Mouse (Mus musculus) limb, embryonic 15.5 days (tissue): Measurements from ENCODE around the gene Tnni3. TPM values are rescaled to one million over a fixed set of nuclear protein-coding genes. Genes with fewer than 3 reads are reported as not detected.

Experiments used
- ATAC-seq: fragments of 200-750 bp; cut with Nextera tagmentation; 2 replicates; pipeline ENCODE4 v1.8.0; 2017; ENCODE audit warnings: low read depth, moderate TSS enrichment; ENCODE audit not compliant: insufficient number of reproducible peaks, low FRiP score, low TSS enrichment
- H3K27ac ChIP-seq: fragments of 300-500 bp; sonication (generic); 2 replicates; pipeline ENCODE4 v1.5.1; 2015; ENCODE audit warnings: moderate library complexity, mild to moderate bottlenecking, inconsistent platforms
- H3K27me3 ChIP-seq: fragments of 300-500 bp; sonication (generic); 2 replicates; pipeline ENCODE4 v1.6.1; 2015; ENCODE audit warnings: inconsistent platforms
- H3K36me3 ChIP-seq: fragments of 300-500 bp; sonication (generic); 2 replicates; pipeline ENCODE4 v1.6.1; 2015; ENCODE audit warnings: inconsistent platforms
- H3K4me1 ChIP-seq: fragments of 300-500 bp; sonication (generic); 2 replicates; pipeline ENCODE4 v1.6.1; 2015; ENCODE audit warnings: inconsistent platforms
- H3K4me2 ChIP-seq: fragments of 300-500 bp; sonication (generic); 2 replicates; pipeline ENCODE4 v1.6.1; 2015; ENCODE audit warnings: mild to moderate bottlenecking, inconsistent platforms
- H3K4me3 ChIP-seq: fragments of 300-500 bp; sonication (generic); 2 replicates; pipeline ENCODE4 v1.5.1; 2015; ENCODE audit warnings: mild to moderate bottlenecking, inconsistent platforms
- H3K9ac ChIP-seq: fragments of 300-500 bp; sonication (generic); 2 replicates; pipeline ENCODE4 v1.6.1; 2015; ENCODE audit warnings: inconsistent platforms
- H3K9me3 ChIP-seq: fragments of 300-500 bp; sonication (generic); 2 replicates; pipeline ENCODE4 v1.6.1; 2016; ENCODE audit warnings: inconsistent platforms
- WGBS: fragments of 180-500 bp; shearing (Covaris S2); methylation state at CpG from one replicate; pipeline ENCODE4 v1.1.7; 2015; 5-methylcytosine and 5-hydroxymethylcytosine counted together
- polyA plus RNA-seq: library from polyadenylated mRNA; unstranded; fragments of >200 nt; fragmentation: Nextera tagmentation; extraction: Ambion mirVana; gene quantifications from 2 replicates; pipeline ENCODE4 v1.2.1, GENCODE M21; 2015

Gene Tnni3
- polyA plus RNA-seq, 1 experiment from 2014 or later, result 4.7 TPM

GRCm38 (mm10) chr7:4503100-4503499, 20.9 kb downstream of the Tnni3 start:
- Histone ChIP-seq H3K4me3 (no peak overlapping the region), H3K9me3 (no peaks in the 10 kb centered on the region), H3K4me2 (no peak overlapping the region), H3K4me1 (peaks cover 27% of the 10 kb centered on the region), H3K9ac (no peak overlapping the region), H3K36me3 (0 out of 2 replicates have a peak, but pooled peaks cover 2% of the 10 kb centered on the region), H3K27ac (peak overlapping the region; percentile 50; the same call in 1 of the 2 replicates), H3K27me3 (no peaks in the 10 kb centered on the region)
- no peak for ATAC-seq
- WGBS, result 80% methylated on average over 4 of the region's 4 CpGs

DNA sequence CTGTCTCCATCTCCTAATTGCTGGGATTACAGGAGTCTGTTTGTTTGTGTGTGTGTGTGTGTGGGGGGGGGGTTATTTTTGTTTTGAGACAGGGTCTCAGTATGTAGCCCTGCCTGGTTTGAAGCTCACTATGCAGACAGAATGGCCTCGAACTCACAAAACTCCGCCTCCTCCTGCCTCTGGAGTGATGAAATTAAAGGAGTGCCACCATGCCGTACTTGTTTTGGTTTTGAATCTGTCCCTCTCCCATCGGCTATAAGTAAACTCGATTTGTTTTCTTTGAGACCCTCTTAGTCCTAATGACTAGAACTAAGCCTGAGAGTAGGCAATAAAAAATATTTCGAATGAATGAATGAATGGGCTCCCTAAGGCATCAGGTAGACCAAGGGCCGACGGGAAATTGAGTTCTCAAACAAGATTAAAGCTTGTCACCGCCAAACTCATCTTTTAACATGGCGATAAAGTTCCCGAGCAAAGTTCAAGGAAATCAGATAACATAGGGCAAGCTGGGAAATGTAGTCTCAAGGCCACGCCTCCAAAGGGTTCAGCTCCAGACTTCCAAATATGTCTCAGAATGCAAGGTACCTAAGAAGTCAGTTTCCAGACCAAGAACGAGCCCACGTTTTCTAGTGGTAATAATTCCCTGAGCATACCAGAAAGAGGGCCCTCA, 21.5 kb downstream of the Tnni3 start:
- no peak for ATAC-seq
- peaks cover 29% of the 10 kb centered on the region for H3K4me1 ChIP-seq
- H3K36me3 ChIP-seq, result 0 out of 2 replicates have a peak, but pooled peaks cover 2% of the 10 kb centered on the region
- no peaks in the 10 kb centered on the region for H3K27me3 ChIP-seq
- peak overlapping the region; percentile 50 for H3K27ac ChIP-seq
- no peak overlapping the region for H3K9ac ChIP-seq
- peak overlapping the region; percentile 88 for H3K4me3 ChIP-seq
- no peaks in the 10 kb centered on the region for H3K9me3 ChIP-seq
- H3K4me2 ChIP-seq, result peak overlapping the region; percentile 67
- 9% methylated on average over 14 of the region's 14 CpGs for WGBS

GRCm38 (mm10) chr7:4501558-4502397, 22.3 kb downstream of the Tnni3 start, which contains the start of gene Ppp1r12c:
Gene Ppp1r12c, minus strand, starts transcription at chr7:4501680.
- peak; percentile 88 for ATAC-seq
- WGBS, result under 1% methylated on average over 61 of the region's 62 CpGs
- Histone ChIP-seq H3K9ac (peak within 1 kb of the TSS; percentile 86), H3K4me1 (peaks cover 29% of the 10 kb centered on the region), H3K4me2 (peak within 1 kb of the TSS; percentile 67), H3K4me3 (peak within 1 kb of the TSS; percentile 88), H3K36me3 (peaks cover 8% of the 10 kb centered on the region; the same call in 1 of the 2 replicates), H3K9me3 (no peaks in the 10 kb centered on the region), H3K27ac (peak within 1 kb of the TSS; percentile 88), H3K27me3 (no peaks in the 10 kb centered on the region)

DNA sequence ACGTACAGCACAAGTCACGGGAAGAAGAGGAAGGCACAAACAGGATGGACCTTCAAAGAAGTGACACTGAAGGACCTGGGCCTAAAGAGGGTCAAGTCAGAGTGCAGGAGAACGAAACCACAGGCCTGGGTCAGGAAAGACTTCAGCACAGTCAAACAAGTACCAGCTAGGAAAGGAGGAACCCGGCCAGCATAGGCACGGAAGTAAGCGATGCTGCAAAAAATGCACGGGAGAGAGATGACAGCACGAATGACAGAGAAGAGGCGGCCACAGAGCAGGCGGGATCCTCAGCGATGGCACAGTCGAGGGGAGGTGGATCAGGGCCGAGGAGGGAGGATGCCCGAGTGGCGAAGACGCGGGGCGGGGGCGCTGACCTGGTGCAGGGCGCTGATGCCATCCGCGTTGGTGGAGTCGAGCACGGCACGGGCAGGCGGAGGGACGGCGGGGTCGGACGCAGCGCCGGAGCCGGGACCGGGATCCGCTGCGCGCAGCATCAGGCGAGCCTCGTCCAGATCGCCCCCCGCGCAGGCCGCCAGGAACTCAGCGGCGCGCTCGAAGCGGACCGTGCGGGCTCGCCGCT, 23.0 kb downstream of the Tnni3 start:
- Histone ChIP-seq H3K4me2 (peak overlapping the region; percentile 67), H3K4me3 (peak overlapping the region; percentile 88), H3K9me3 (no peaks in the 10 kb centered on the region), H3K9ac (peak overlapping the region; percentile 86), H3K27me3 (no peaks in the 10 kb centered on the region), H3K4me1 (peaks cover 29% of the 10 kb centered on the region), H3K27ac (peak overlapping the region; percentile 88), H3K36me3 (peaks cover 16% of the 10 kb centered on the region; the same call in 1 of the 2 replicates)
- WGBS, result under 1% methylated on average over 51 of the region's 52 CpGs
- 0 out of 2 replicates have a peak, but pooled peaks have one; percentile 12 for ATAC-seq

DNA sequence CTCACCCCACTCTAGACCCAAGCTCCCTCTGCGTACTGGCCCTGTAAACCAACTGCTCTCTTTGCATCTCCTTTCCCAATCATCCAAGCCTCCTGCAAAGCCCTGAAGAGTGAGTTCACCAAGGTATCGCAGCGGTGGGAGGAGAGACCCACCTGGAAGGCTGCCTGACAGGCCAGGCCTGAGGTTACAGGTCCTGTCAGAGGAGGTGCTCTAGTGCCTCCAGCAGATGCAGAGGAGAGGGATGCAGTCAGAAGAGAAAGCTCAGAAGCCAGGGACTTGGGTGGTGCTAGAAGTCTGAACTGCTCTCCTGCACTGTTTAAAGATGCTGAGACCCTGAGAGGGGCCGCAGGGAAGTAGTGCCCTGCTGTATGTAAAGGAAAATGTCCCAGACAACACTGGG, 25.0 kb downstream of the Tnni3 start:
- Histone ChIP-seq H3K27ac (peak overlapping the region; percentile 48), H3K36me3 (peaks cover 28% of the 10 kb centered on the region), H3K4me1 (peaks cover 29% of the 10 kb centered on the region), H3K27me3 (no peaks in the 10 kb centered on the region), H3K9ac (0 out of 2 replicates have a peak overlapping the region, but pooled peaks have one; percentile 10), H3K4me3 (peak overlapping the region; percentile 5; the same call in 1 of the 2 replicates), H3K4me2 (peak overlapping the region; percentile 67; the same call in 1 of the 2 replicates), H3K9me3 (no peaks in the 10 kb centered on the region)
- WGBS, result 86% methylated on average over 4 of the region's 4 CpGs
- no peak for ATAC-seq

DNA sequence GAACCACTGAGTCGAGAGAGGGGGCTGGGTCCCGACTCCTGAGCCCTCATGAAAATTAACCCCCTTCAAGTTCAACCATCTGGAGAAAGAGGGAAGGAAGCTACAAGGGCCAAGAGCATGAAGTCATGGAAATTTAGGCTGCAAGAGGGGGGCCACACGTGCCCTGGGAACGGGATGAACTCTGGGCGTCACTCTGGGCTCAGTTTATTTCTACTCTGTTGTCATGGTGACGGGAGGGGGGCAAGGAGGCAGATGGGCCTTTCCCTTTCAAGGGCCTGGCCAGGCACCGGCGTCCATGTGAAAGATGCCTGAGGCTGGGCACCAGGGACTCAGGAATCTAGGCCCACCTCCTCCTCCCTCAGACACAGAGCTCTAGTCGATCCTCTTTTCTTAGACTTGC, 25.8 kb downstream of the Tnni3 start:
- Histone ChIP-seq H3K36me3 (peaks cover 29% of the 10 kb centered on the region), H3K27ac (peak overlapping the region; percentile 48; the same call in 1 of the 2 replicates), H3K4me2 (peak overlapping the region; percentile 17), H3K27me3 (no peaks in the 10 kb centered on the region), H3K9me3 (no peaks in the 10 kb centered on the region), H3K9ac (no peak overlapping the region), H3K4me3 (no peak overlapping the region), H3K4me1 (peaks cover 29% of the 10 kb centered on the region)
- WGBS, result 14% methylated on average over 9 of the region's 9 CpGs
- ATAC-seq, result peak; percentile 61

- H3K4me3 ChIP-seq, result no peak overlapping the region
- H3K4me2 ChIP-seq, result no peak overlapping the region
- no peak overlapping the region for H3K27ac ChIP-seq
- H3K9me3 ChIP-seq, result no peaks in the 10 kb centered on the region
- no peak for ATAC-seq
- no peaks in the 10 kb centered on the region for H3K27me3 ChIP-seq
- H3K4me1 ChIP-seq, result peaks cover 37% of the 10 kb centered on the region
- peaks cover 36% of the 10 kb centered on the region for H3K36me3 ChIP-seq
- H3K9ac ChIP-seq, result no peak overlapping the region
- WGBS, result 89% methylated on average over 9 of the region's 9 CpGs
These were observed 26.6 kb downstream of the Tnni3 start for GRCm38 (mm10) chr7:4497271-4497903.

GRCm38 (mm10) chr7:4496468-4496867, 27.6 kb downstream of the Tnni3 start:
- Histone ChIP-seq H3K4me1 (peaks cover 39% of the 10 kb centered on the region), H3K4me2 (no peak overlapping the region), H3K9me3 (no peaks in the 10 kb centered on the region), H3K27me3 (no peaks in the 10 kb centered on the region), H3K4me3 (no peak overlapping the region), H3K27ac (no peak overlapping the region), H3K9ac (no peak overlapping the region), H3K36me3 (peaks cover 36% of the 10 kb centered on the region)
- 95% methylated on average over 3 of the region's 3 CpGs for WGBS
- no peak for ATAC-seq

GRCm38 (mm10) chr7:4493991-4494390, 30.0 kb downstream of the Tnni3 start:
- Histone ChIP-seq H3K4me2 (no peak overlapping the region), H3K4me3 (no peak overlapping the region), H3K36me3 (peaks cover 49% of the 10 kb centered on the region), H3K9ac (no peak overlapping the region), H3K27me3 (no peaks in the 10 kb centered on the region), H3K4me1 (peaks cover 25% of the 10 kb centered on the region), H3K9me3 (no peaks in the 10 kb centered on the region), H3K27ac (no peak overlapping the region)
- ATAC-seq, result no peak
- WGBS, result 73% methylated on average over 1 of the region's 1 CpGs

DNA sequence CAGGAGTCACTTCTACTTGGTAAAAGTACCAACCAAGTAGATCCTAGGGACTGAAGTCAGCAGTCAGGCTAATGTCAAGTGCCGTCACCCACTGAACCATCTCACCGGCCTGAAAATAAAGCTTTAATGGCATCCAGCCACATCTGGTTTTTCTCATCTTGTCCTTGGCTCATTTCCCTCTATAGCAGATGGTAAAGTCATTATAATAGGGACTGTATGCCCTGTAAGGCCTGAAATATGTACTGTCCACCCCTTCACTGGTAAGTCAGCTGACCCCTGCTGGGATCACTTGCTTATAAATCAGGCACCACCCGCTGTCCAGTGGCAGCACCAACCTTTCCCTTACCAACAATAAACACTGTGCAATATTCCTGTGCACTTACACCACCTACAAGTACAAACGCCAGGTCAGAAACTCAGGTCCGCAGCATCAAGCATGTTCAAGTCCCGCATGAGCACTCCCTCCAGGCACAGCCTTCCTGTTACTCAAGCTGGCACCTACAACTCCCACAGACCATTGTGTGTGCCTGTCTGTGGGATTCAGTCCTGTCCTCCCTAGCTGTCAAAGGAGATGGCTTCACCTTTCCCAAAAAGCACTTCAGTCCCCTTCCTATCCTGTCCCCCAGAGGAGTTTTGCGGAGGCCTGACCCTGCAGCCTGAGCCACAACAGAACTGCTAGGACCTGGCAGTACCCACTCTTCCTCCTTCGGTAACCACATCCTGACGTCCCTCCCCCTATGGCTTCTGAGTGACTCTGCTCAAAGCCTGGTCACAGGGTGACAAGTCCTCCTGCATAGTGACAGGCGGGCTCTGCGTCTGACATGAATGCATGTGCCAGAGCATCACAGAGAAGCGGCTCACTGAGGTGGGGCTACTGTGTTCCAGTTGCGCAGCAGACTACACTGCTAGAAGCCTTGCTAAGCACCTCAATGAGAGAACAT, 31.5 kb downstream of the Tnni3 start:
- Histone ChIP-seq H3K4me3 (no peak overlapping the region), H3K4me1 (peaks cover 15% of the 10 kb centered on the region), H3K27ac (no peak overlapping the region), H3K4me2 (no peak overlapping the region), H3K9me3 (no peaks in the 10 kb centered on the region), H3K36me3 (peaks cover 61% of the 10 kb centered on the region), H3K27me3 (no peaks in the 10 kb centered on the region), H3K9ac (no peak overlapping the region)
- 74% methylated on average over 13 of the region's 13 CpGs for WGBS
- no peak for ATAC-seq
